Mouse (Mus musculus): Measurements from ENCODE around the gene Dao. TPM values are rescaled to one million over a fixed set of nuclear protein-coding genes. Genes with fewer than 3 reads are reported as not detected.

Gene Dao
- total and polyA plus RNA-seq, 2 experiments from 2014 or later = 0.14 to 0.84 TPM

- Histone ChIP-seq H3K36me3 (ENCODE audit: insufficient read depth, low read length) (peaks cover 3% of the 10 kb centered on the region; the same call in 1 of the 2 replicates), H3K9ac (replicated peaks; ENCODE audit: low read length) (peak within 1 kb of the TSS; percentile 94), H3K4me3 (ENCODE audit: low read length) (peak within 1 kb of the TSS; percentile 82), H3K4me2 (ENCODE audit: low read depth, low read length) (peak within 1 kb of the TSS; percentile 89), H3K9me3 (ENCODE audit: low read length) (no peaks in the 10 kb centered on the region), H3K27ac (peak within 1 kb of the TSS; percentile 95), H3K4me1 (ENCODE audit: insufficient read depth, low read length) (peaks cover 8% of the 10 kb centered on the region; the same call in 1 of the 2 replicates), H3K27me3 (ENCODE audit: insufficient read depth, low read length) (no peaks in the 10 kb centered on the region)
- ATAC-seq (peak; percentile 87), DNase-seq (ENCODE audit: low spot score) (peak; percentile 95)
- peak; percentile 41 for TF ChIP-seq CTCF (IDR thresholded peaks at IDR 0.05; ENCODE audit: low read depth)
- 2% methylated on average over 62 of the region's 83 CpGs for WGBS
Observed at GRCm38 (mm10) chr5:113993487-113994465, 9.7 kb upstream of the Dao start, which contains the start of gene Ssh1. Ssh1 (minus strand) TSS chr5:113993894.

GRCm38 (mm10) chr5:113996458-113996857, 7.0 kb upstream of the Dao start:
- Histone ChIP-seq H3K4me2 (ENCODE audit: low read depth, low read length) (no peak overlapping the region), H3K4me3 (ENCODE audit: low read length) (no peak overlapping the region), H3K9me3 (ENCODE audit: low read length) (no peaks in the 10 kb centered on the region), H3K36me3 (ENCODE audit: insufficient read depth, low read length) (no peaks in the 10 kb centered on the region), H3K4me1 (ENCODE audit: insufficient read depth, low read length) (peaks cover 8% of the 10 kb centered on the region; the same call in 1 of the 2 replicates), H3K27me3 (ENCODE audit: insufficient read depth, low read length) (no peaks in the 10 kb centered on the region), H3K27ac (no peak overlapping the region), H3K9ac (replicated peaks; ENCODE audit: low read length) (no peak overlapping the region)
- WGBS = 47% methylated on average over 2 of the region's 2 CpGs
- no peak for ATAC-seq
- no peak for TF ChIP-seq CTCF (IDR thresholded peaks at IDR 0.05; ENCODE audit: low read depth)
- no peak for DNase-seq (ENCODE audit: low spot score)

GRCm38 (mm10) chr5:113999382-113999781, 4.1 kb upstream of the Dao start:
- H3K27me3 ChIP-seq (ENCODE audit: insufficient read depth, low read length) = no peaks in the 10 kb centered on the region
- H3K4me1 ChIP-seq (ENCODE audit: insufficient read depth, low read length) = no peaks in the 10 kb centered on the region
- H3K36me3 ChIP-seq (ENCODE audit: insufficient read depth, low read length) = no peaks in the 10 kb centered on the region
- TF ChIP-seq CTCF (IDR thresholded peaks at IDR 0.05; ENCODE audit: low read depth) = no peak
- no peak overlapping the region for H3K4me3 ChIP-seq (ENCODE audit: low read length)
- no peak overlapping the region for H3K27ac ChIP-seq
- H3K4me2 ChIP-seq (ENCODE audit: low read depth, low read length) = no peak overlapping the region
- H3K9me3 ChIP-seq (ENCODE audit: low read length) = no peaks in the 10 kb centered on the region
- H3K9ac ChIP-seq (replicated peaks; ENCODE audit: low read length) = no peak overlapping the region
- 61% methylated on average over 5 of the region's 5 CpGs for WGBS
- no peak for ATAC-seq
- DNase-seq (ENCODE audit: low spot score) = no peak

GRCm38 (mm10) chr5:114004573-114004972, 1.1 kb downstream of the Dao start:
- Histone ChIP-seq H3K4me2 (ENCODE audit: low read depth, low read length) (no peak overlapping the region), H3K27ac (no peak overlapping the region), H3K9me3 (ENCODE audit: low read length) (no peaks in the 10 kb centered on the region), H3K4me3 (ENCODE audit: low read length) (no peak overlapping the region), H3K4me1 (ENCODE audit: insufficient read depth, low read length) (no peaks in the 10 kb centered on the region), H3K27me3 (ENCODE audit: insufficient read depth, low read length) (no peaks in the 10 kb centered on the region), H3K36me3 (ENCODE audit: insufficient read depth, low read length) (no peaks in the 10 kb centered on the region), H3K9ac (replicated peaks; ENCODE audit: low read length) (no peak overlapping the region)
- DNase-seq (ENCODE audit: low spot score) (no peak), ATAC-seq (no peak)
- TF ChIP-seq CTCF (IDR thresholded peaks at IDR 0.05; ENCODE audit: low read depth) = no peak
- WGBS = 59% methylated on average over 11 of the region's 11 CpGs

GRCm38 (mm10) chr5:114005100-114005499, 1.6 kb downstream of the Dao start:
- Histone ChIP-seq H3K9me3 (ENCODE audit: low read length) (no peaks in the 10 kb centered on the region), H3K27ac (no peak overlapping the region), H3K4me1 (ENCODE audit: insufficient read depth, low read length) (no peaks in the 10 kb centered on the region), H3K4me3 (ENCODE audit: low read length) (no peak overlapping the region), H3K36me3 (ENCODE audit: insufficient read depth, low read length) (no peaks in the 10 kb centered on the region), H3K27me3 (ENCODE audit: insufficient read depth, low read length) (no peaks in the 10 kb centered on the region), H3K9ac (replicated peaks; ENCODE audit: low read length) (no peak overlapping the region), H3K4me2 (ENCODE audit: low read depth, low read length) (no peak overlapping the region)
- DNase-seq (ENCODE audit: low spot score) (no peak), ATAC-seq (no peak)
- TF ChIP-seq CTCF (IDR thresholded peaks at IDR 0.05; ENCODE audit: low read depth) = no peak
- WGBS = 85% methylated on average over 5 of the region's 5 CpGs

- no peak for TF ChIP-seq CTCF (IDR thresholded peaks at IDR 0.05; ENCODE audit: low read depth)
- WGBS = 74% methylated on average over 4 of the region's 4 CpGs
- no peak overlapping the region for H3K27ac ChIP-seq
- no peak overlapping the region for H3K4me3 ChIP-seq (ENCODE audit: low read length)
- ATAC-seq = no peak
- H3K9me3 ChIP-seq (ENCODE audit: low read length) = no peaks in the 10 kb centered on the region
- H3K4me2 ChIP-seq (ENCODE audit: low read depth, low read length) = no peak overlapping the region
- H3K27me3 ChIP-seq (ENCODE audit: insufficient read depth, low read length) = no peaks in the 10 kb centered on the region
- no peaks in the 10 kb centered on the region for H3K4me1 ChIP-seq (ENCODE audit: insufficient read depth, low read length)
- no peak overlapping the region for H3K9ac ChIP-seq (replicated peaks; ENCODE audit: low read length)
- H3K36me3 ChIP-seq (ENCODE audit: insufficient read depth, low read length) = no peaks in the 10 kb centered on the region
- DNase-seq (ENCODE audit: low spot score) = no peak
Observed at GRCm38 (mm10) chr5:114006974-114007373, 3.5 kb downstream of the Dao start.
